Mouse (Mus musculus): ENCODE measurements around the gene Cfap46.

DNA sequence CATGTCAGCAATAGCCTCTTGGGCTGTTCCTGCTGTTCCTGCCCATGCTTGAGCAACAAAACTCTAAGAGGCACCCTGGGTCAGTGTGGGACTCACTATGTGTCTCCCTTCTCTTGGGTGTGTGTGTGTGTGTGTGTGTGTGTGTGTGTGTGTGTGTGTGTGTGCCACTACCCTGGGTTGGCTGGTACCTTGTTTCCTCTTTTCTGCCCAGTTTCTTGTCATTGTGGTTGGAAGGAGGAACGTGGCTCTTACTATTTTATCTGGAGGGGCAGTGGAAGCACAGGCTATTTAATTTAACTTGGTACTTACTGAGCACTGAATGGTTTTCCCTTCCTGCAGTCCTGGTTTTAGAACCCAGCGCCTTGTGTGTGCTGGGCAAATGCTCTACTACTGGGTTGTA is 73.3 kb downstream of the Cfap46 start:
- TF ChIP-seq POLR2A (IDR thresholded peaks at IDR 0.05; ENCODE audit: borderline replicate concordance, extremely low read depth, insufficient read depth, insufficient read length, poor library complexity, severe bottlenecking) (no peak), CTCF (IDR thresholded peaks at IDR 0.05; ENCODE audit: borderline replicate concordance, extremely low read depth, insufficient read depth, insufficient read length) (no peak)
